Mouse (Mus musculus) T-helper 17 cell (primary cell): ENCODE measurements around the gene Pde1b.

Experiments used
- in situ Hi-C, 2 experiments: fragments of 300-600 bp; cut with MboI, MseI; formaldehyde crosslinking; loops; 1 replicate in 1 of 2; 2 replicates in 1 of 2; pipeline ENCODE4 v1.15.1; 2025; ENCODE audit warnings: high pct_unique_total_duplicates in 2 of 2

Gene Pde1b

GRCm38 (mm10) chr15:103551053-103551452, 48.2 kb downstream of the Pde1b start:
- in situ Hi-C loops, result no loop called here

- in situ Hi-C loops, result no loop called here
Measured at GRCm38 (mm10) chr15:103552096-103552690, 49.4 kb downstream of the Pde1b start.

- in situ Hi-C loops, result loop anchor here in 1 of 2 experiments (10.0 kb wide), 1 partner anchor 190 kb away; the partner anchor contains the start of gene Mucl1
Measured at GRCm38 (mm10) chr15:103564981-103565380, 62.1 kb downstream of the Pde1b start, which contains the start of gene Glycam1. Gene Glycam1 (minus strand): TSS chr15:103565081.
